Mouse (Mus musculus): ENCODE results near the gene Efemp1. TPM values are rescaled to one million over a fixed set of nuclear protein-coding genes. Genes with fewer than 3 reads are reported as not detected.

Gene Efemp1
- polyA plus RNA-seq (2012; ENCODE audit: insufficient read depth, insufficient read length, missing spikeins): not detected in 2 replicates

GRCm38 (mm10) chr11:28853102-28853800 is at the start of gene Efemp1:
Gene Efemp1 (plus strand): TSS chr11:28853204.
- no peak for TF ChIP-seq CTCF (IDR thresholded peaks at IDR 0.05; ENCODE audit: low read depth, low read length)
- TF ChIP-seq POLR2A (IDR thresholded peaks at IDR 0.05; ENCODE audit: borderline replicate concordance, low read depth, low read length): no peak
- H3K27ac ChIP-seq (ENCODE audit: insufficient read depth, low read depth, low read length): no peak within 1 kb of the TSS
- H3K4me3 ChIP-seq (ENCODE audit: insufficient read depth, low read length): no peak within 1 kb of the TSS
- no peaks in the 10 kb centered on the region for H3K4me1 ChIP-seq (ENCODE audit: control insufficient read depth, insufficient read depth, low read length)

DNA sequence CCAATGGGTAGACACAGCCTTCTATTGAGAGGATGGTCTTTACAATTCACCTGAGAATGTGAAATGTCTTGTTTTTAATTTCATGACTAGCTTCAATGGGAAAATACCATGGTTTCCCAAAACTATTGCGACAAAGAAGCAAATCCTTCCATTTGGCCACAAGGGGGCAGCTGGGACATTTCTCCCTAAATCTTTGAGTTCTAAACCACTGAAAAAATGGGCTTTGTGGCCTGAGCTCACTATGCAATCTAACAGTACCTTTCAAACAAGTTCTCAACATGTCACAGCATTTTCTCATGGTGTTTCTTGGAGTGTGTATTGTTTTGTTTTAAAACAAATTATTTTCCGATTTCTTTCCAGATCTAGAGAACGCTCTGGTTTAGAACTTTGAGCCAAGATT is 44.3 kb upstream of the Efemp1 start:
- H3K4me3 ChIP-seq (ENCODE audit: insufficient read depth, low read length): no peak overlapping the region
- no peak overlapping the region for H3K27ac ChIP-seq (ENCODE audit: insufficient read depth, low read depth, low read length)
- no peaks in the 10 kb centered on the region for H3K4me1 ChIP-seq (ENCODE audit: control insufficient read depth, insufficient read depth, low read length)
- TF ChIP-seq CTCF (IDR thresholded peaks at IDR 0.05; ENCODE audit: low read depth, low read length) (no peak), POLR2A (IDR thresholded peaks at IDR 0.05; ENCODE audit: borderline replicate concordance, low read depth, low read length) (no peak)

DNA sequence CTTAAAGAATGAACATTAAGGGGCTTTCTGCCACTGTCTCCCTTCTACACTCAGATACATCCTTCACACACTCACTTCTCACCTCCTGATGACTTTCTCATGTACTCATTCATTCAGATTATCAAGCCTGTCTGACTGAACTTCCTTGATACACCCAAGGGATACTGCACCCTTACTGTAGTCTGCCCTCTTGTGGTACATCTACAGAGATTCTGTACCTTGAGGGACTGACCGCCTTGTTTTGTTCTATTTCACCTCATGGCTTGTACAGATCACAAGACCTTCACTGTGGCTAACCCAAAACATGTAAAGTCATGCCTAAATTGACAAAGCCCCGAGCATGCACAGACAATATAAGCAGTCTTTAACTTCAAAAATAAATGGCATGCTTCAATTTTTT is 41.1 kb upstream of the Efemp1 start:
- H3K4me3 ChIP-seq (ENCODE audit: insufficient read depth, low read length): no peak overlapping the region
- no peak for TF ChIP-seq POLR2A (IDR thresholded peaks at IDR 0.05; ENCODE audit: borderline replicate concordance, low read depth, low read length)
- TF ChIP-seq CTCF (IDR thresholded peaks at IDR 0.05; ENCODE audit: low read depth, low read length): no peak
- H3K4me1 ChIP-seq (ENCODE audit: control insufficient read depth, insufficient read depth, low read length): no peaks in the 10 kb centered on the region
- H3K27ac ChIP-seq (ENCODE audit: insufficient read depth, low read depth, low read length): no peak overlapping the region

DNA sequence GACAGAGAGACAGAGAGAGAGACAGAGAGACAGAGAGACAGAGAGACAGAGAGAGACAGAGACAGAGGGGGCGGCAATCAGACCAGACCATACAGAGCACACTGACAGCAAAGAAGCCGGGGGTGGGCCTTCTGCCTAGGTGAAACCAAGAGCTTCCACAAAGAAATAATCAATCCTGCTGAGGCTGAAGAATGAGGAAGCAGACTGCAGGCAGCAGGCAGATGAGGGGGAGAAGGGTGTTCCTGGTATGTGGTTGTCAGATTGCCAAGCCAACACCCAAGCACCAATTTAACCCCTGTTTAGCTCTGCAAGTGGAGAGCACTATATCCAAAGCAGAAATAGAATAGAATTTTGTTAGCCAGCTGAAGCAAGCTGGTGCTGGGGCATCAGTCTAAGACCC is 40.4 kb upstream of the Efemp1 start:
- Histone ChIP-seq H3K27ac (ENCODE audit: insufficient read depth, low read depth, low read length) (no peak overlapping the region), H3K4me3 (ENCODE audit: insufficient read depth, low read length) (no peak overlapping the region), H3K4me1 (ENCODE audit: control insufficient read depth, insufficient read depth, low read length) (no peaks in the 10 kb centered on the region)
- no peak for TF ChIP-seq POLR2A (IDR thresholded peaks at IDR 0.05; ENCODE audit: borderline replicate concordance, low read depth, low read length)
- TF ChIP-seq CTCF (IDR thresholded peaks at IDR 0.05; ENCODE audit: low read depth, low read length): no peak

DNA sequence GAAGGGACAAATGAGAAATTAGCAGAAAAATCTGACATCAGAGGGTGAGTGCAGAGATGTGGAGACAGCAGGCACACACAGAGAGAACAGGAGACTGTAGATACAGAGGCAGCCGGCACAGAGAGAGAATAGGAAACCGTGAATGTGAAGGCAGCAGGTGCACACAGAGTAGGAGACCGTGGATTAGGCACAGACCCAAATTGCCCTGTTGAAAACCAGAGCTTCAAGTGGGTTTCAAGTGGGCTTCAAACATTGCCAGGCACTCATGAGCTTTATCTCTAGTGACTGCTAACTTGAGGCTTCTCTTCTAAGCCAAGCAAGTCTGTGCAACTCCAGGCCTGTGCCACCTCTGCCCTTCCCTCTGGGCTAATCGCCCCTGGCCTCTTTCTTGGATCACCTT is 35.6 kb upstream of the Efemp1 start:
- no peak overlapping the region for H3K27ac ChIP-seq (ENCODE audit: insufficient read depth, low read depth, low read length)
- no peak for TF ChIP-seq POLR2A (IDR thresholded peaks at IDR 0.05; ENCODE audit: borderline replicate concordance, low read depth, low read length)
- no peak for TF ChIP-seq CTCF (IDR thresholded peaks at IDR 0.05; ENCODE audit: low read depth, low read length)
- H3K4me3 ChIP-seq (ENCODE audit: insufficient read depth, low read length): no peak overlapping the region
- no peaks in the 10 kb centered on the region for H3K4me1 ChIP-seq (ENCODE audit: control insufficient read depth, insufficient read depth, low read length)

- Histone ChIP-seq H3K4me3 (ENCODE audit: insufficient read depth, low read length) (no peak overlapping the region), H3K4me1 (ENCODE audit: control insufficient read depth, insufficient read depth, low read length) (no peaks in the 10 kb centered on the region), H3K27ac (ENCODE audit: insufficient read depth, low read depth, low read length) (no peak overlapping the region)
- TF ChIP-seq CTCF (IDR thresholded peaks at IDR 0.05; ENCODE audit: low read depth, low read length) (no peak), POLR2A (IDR thresholded peaks at IDR 0.05; ENCODE audit: borderline replicate concordance, low read depth, low read length) (no peak)
Measured at GRCm38 (mm10) chr11:28826950-28827349, 26.1 kb upstream of the Efemp1 start.

DNA sequence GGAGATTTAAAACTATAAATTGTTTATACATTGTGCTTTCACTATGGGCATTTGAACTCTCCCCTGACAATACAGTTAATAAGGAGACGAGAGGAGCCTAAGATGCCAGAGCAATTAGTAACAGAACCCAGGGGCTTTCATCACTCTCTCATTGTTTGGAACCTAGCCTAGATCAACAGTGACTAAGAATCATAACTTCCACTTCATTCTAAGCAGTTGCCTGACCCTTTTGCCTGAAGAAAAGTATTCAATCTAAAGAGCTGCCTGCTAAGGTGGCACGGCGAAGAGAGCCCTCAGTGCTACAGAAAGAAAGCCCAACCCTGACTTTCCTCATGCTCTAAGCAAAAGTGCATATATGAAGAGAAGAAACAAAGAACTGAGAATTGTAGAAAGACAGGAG is 19.2 kb upstream of the Efemp1 start:
- H3K27ac ChIP-seq (ENCODE audit: insufficient read depth, low read depth, low read length): no peak overlapping the region
- no peaks in the 10 kb centered on the region for H3K4me1 ChIP-seq (ENCODE audit: control insufficient read depth, insufficient read depth, low read length)
- no peak for TF ChIP-seq CTCF (IDR thresholded peaks at IDR 0.05; ENCODE audit: low read depth, low read length)
- no peak for TF ChIP-seq POLR2A (IDR thresholded peaks at IDR 0.05; ENCODE audit: borderline replicate concordance, low read depth, low read length)
- H3K4me3 ChIP-seq (ENCODE audit: insufficient read depth, low read length): no peak overlapping the region

DNA sequence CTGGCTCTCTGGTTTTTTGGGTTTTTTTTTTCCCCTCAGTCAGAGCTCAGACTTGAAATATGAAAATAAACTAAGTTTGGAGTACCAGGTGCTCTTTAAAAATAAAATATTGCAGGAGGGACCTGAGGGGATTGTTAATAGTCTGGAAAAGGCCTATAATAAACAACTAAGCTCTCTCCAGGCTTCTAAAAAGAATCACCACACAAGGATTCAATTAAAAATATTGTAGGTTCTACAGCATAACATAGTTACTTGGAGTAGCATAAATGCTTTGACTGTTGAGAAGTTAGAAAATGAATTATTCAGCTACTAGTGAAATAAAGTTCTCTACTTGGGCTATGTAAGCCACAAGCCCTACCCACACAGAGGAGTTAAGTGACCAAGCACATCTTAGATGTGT is 17.9 kb upstream of the Efemp1 start:
- Histone ChIP-seq H3K4me3 (ENCODE audit: insufficient read depth, low read length) (no peak overlapping the region), H3K27ac (ENCODE audit: insufficient read depth, low read depth, low read length) (no peak overlapping the region), H3K4me1 (ENCODE audit: control insufficient read depth, insufficient read depth, low read length) (no peaks in the 10 kb centered on the region)
- TF ChIP-seq POLR2A (IDR thresholded peaks at IDR 0.05; ENCODE audit: borderline replicate concordance, low read depth, low read length): no peak
- TF ChIP-seq CTCF (IDR thresholded peaks at IDR 0.05; ENCODE audit: low read depth, low read length): no peak

DNA sequence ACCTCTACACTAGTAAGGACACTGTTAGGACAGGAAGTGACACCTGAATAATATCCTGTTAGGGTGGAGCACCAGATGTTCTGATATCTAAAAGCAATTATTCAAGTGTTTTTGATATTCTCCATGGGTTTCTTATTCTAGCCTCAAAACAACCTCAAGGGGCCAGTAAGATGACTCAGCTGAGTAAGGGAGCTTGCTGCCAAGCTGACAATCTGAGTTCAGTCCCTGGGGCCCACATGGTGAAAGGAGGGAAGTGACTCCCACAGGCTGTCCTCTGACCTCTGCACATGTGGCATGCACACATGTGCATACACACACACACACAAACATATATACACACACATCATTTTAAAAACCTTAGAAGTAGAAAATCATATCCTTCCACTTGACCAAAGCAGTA is 3.2 kb upstream of the Efemp1 start:
- TF ChIP-seq CTCF (IDR thresholded peaks at IDR 0.05; ENCODE audit: low read depth, low read length) (no peak), POLR2A (IDR thresholded peaks at IDR 0.05; ENCODE audit: borderline replicate concordance, low read depth, low read length) (no peak)
- no peak overlapping the region for H3K4me3 ChIP-seq (ENCODE audit: insufficient read depth, low read length)
- no peak overlapping the region for H3K27ac ChIP-seq (ENCODE audit: insufficient read depth, low read depth, low read length)
- H3K4me1 ChIP-seq (ENCODE audit: control insufficient read depth, insufficient read depth, low read length): no peaks in the 10 kb centered on the region

DNA sequence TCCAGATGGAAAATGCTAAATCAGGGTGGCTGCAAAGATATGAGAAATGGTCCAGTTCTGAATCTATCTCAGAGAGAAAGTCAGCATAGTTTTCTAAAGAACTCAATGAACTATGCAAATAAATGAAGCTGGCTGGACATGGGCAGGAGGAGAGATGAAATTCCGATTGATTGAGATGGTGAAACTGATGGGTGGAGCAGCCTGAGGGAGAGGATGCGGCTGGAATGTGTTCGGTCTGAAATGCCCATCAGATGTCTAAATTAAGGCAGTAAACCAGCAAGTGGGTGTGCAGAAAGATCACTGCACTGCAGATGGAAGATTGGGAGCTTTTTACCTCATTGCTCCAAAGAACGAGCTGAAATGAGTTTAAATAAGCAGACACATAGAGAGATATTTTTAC is 1.4 kb upstream of the Efemp1 start:
- TF ChIP-seq CTCF (IDR thresholded peaks at IDR 0.05; ENCODE audit: low read depth, low read length) (no peak), POLR2A (IDR thresholded peaks at IDR 0.05; ENCODE audit: borderline replicate concordance, low read depth, low read length) (no peak)
- no peak overlapping the region for H3K4me3 ChIP-seq (ENCODE audit: insufficient read depth, low read length)
- H3K27ac ChIP-seq (ENCODE audit: insufficient read depth, low read depth, low read length): no peak overlapping the region
- H3K4me1 ChIP-seq (ENCODE audit: control insufficient read depth, insufficient read depth, low read length): no peaks in the 10 kb centered on the region
